Mouse (Mus musculus) embryonic fibroblast, embryonic 13.5 days (primary cell): ENCODE results near the gene Zfp131. TPM values are rescaled to one million over a fixed set of nuclear protein-coding genes. Genes with fewer than 3 reads are reported as not detected.
"Not testable (repeated sequence)": the region's sequence is repeated elsewhere in the genome, so short reads cannot be mapped to it uniquely, and the experiment has no call there.

Source experiments
- H3K27ac ChIP-seq: 2 replicates; pipeline ENCODE4 v1.5.1; 2012; ENCODE audit warnings: low read length, control low read depth, inconsistent platforms; ENCODE audit not compliant: insufficient read depth
- H3K4me1 ChIP-seq: 2 replicates; pipeline ENCODE4 v1.6.1; 2011; ENCODE audit warnings: low read length; ENCODE audit not compliant: control insufficient read depth, insufficient read depth
- H3K4me3 ChIP-seq: 2 replicates; pipeline ENCODE4 v1.5.1; 2011; ENCODE audit warnings: mild to moderate bottlenecking, control low read depth, low read length; ENCODE audit not compliant: insufficient read depth
- CTCF ChIP-seq: IDR thresholded peaks from 2 replicates; pipeline ENCODE4 v1.5.1; 2011; ENCODE audit warnings: mild to moderate bottlenecking, control low read depth, low read length, moderate library complexity, borderline replicate concordance; ENCODE audit not compliant: insufficient read depth
- POLR2A ChIP-seq: IDR thresholded peaks from 2 replicates; pipeline ENCODE4 v1.6.1; 2011; ENCODE audit warnings: low read depth, mild to moderate bottlenecking, control low read depth, low read length, moderate library complexity
- polyA plus RNA-seq: library from polyadenylated mRNA; stranded (reverse); fragments of >200 nt; gene quantifications from 2 replicates; pipeline ENCODE4 v1.2.4, GENCODE M21; 2011; ENCODE audit warnings: low read depth; ENCODE audit not compliant: missing spikeins, insufficient read length

Gene Zfp131
- 57.8 and 64.5 TPM in 2 replicates for polyA plus RNA-seq

DNA sequence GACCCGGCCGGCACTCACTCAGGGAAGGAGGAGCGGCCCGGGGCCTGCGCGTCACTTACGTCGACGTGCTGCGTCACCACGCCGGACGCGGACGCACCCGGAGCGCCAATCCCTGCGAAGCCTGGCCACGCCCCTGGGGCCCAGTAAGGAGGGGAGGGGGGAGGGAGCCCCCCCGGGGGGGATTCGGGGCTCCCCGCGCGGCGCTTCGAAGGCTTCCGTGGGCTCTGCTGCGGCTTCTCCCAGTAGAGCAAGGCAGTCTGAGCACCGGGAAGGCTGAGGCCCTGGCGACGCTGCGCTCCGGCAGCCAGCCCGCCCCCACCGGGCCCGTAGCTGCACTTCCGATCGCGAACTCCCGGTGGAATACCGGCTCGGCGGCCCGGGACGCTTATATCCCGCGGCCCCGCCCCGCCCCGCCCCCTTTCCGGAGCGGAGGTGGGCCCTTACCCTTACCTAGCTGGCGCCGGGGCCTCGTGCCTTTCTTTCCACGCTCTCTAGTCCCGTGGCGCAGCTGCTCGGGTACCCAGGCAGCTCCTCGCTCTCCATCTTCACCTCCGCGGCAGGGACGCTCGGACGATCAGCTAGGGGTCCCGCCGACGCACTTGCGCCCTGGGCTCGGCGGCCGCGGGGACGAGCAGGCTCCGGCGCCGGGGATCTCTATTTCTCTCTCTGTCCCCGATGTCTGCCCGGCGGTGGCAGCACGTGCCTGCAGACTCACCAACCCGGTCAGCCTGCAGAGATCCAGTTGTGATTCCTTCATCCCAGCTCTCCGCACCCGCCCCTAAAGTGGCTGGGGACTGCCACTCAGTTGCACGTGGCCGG, at the start of gene Zfp131:
Gene Zfp131, minus strand, starts transcription at position 129 of the 819 bp plus-strand sequence.
- H3K4me3 ChIP-seq, result peak within 1 kb of the TSS; percentile 82
- TF ChIP-seq CTCF (no peak), POLR2A (peak; percentile 76; the same call in 1 of the 2 replicates)
- H3K4me1 ChIP-seq, result no peaks in the 10 kb centered on the region
- peak within 1 kb of the TSS; percentile 90 for H3K27ac ChIP-seq

DNA sequence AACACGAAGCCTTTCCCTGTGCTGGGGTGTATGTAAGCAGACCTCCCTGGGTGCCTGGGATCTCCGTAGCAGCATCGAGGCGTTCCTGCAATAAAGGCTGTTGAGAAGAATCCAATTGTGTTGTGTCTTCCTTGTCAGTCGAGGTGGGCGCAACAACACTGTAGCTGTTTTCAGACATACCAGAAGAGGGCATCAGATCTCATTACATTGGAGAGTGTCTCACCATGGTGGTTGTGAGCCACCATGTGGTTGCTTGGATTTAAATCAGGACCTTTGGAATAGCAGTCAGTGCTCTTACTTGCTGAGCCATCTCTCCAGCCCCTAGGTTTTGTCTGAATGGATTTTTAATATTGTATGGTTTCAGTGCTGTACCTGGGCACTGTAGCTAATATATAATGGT, 49.3 kb upstream of the Zfp131 start:
- not testable (repeated sequence) for H3K4me1 ChIP-seq, H3K4me3 ChIP-seq, H3K27ac ChIP-seq

DNA sequence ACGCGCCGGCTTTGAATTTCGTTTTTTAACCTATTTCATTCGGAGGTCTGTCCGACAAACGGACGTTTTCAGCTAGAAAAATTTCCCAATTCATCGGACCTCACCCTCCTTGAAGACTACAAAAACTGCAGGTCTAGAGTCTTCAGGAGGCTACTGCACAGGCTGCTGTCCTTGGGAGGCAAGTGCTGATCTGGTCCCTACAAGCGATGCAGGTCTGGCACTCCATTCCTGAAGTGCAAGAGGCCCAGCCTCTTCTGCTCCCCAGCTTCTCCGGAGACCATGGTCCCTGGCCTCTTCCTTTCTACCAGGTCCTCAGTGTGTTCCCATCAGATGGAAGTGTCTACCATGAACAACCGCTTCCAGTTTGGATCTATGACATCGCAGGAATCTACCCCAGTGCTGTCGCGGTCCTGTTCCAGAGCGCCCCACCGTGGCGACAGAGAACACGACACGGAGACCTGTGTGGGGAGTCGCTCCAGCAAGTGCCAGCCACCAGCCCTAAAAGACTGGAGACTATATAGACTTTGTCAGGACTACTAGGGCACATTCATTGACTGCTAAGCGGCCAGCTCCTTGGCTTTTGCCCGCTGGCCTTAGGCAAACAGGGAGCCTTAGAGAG, 47.1 kb upstream of the Zfp131 start:
- H3K27ac ChIP-seq, H3K4me3 ChIP-seq, H3K4me1 ChIP-seq: not testable (repeated sequence)

DNA sequence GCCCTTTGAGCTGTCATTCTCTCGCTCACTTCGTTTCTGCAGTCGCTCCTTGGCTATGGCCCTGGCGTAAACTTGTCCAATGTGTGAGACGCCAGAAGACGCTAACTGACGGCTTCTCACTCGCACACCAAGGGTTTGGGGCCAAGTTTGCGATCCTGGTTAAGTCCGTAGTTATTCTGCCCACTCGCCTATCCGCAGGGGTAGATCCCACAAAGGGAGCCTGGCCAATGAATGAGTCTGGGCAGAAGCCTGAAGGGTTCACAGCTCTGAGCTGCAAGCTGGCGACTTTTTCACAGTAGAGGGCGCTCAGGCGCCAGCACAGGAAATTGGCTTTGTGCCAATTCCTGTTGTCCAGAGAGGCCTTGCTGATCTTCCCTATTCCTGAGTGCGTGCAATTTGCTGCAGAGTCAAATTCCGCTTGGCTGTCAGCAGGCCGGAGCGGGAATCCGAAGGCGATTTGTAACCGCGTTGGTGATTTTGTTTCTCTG, 45.7 kb upstream of the Zfp131 start:
- not testable (repeated sequence) for H3K27ac ChIP-seq, H3K4me3 ChIP-seq, H3K4me1 ChIP-seq

DNA sequence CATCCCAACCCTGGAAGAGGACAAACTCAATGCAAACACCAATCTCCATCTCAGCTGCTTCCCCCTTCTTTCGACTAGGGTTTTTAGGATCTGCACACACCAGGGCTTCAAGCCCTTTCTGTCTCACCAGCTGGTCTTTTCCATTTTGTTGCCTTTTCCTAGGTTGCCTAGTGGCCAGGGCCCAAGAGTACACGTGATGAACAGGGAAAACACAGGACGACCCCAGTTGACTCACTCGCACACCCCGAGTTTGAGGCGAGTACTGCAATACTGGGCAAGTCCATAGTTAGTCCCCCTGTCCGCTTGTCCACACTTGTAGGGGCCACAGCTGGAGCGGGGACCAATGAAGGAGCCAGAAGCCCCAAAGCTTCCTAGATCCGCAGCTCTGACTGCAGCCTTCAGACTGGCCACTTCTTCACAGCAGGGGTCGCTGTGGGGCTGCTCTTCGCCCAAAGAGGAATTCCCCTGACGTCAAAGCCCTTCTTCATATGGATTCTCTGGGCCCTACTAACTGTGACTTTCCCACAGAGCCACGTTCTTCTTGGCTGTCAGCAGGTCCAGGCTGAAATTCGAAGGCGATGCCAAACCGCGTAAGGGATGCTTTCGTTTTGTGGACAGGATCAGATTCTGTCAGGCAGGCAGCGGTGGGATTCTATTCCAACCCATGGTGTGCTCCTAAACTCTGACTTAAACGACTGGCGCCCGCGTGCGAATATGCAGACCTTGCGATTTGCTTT, 44.8 kb upstream of the Zfp131 start, which contains the start of gene D13Ertd608e:
Gene D13Ertd608e, plus strand, starts transcription at position 687 of the 737 bp plus-strand sequence.
- not testable (repeated sequence) for H3K4me3 ChIP-seq, H3K27ac ChIP-seq, H3K4me1 ChIP-seq

DNA sequence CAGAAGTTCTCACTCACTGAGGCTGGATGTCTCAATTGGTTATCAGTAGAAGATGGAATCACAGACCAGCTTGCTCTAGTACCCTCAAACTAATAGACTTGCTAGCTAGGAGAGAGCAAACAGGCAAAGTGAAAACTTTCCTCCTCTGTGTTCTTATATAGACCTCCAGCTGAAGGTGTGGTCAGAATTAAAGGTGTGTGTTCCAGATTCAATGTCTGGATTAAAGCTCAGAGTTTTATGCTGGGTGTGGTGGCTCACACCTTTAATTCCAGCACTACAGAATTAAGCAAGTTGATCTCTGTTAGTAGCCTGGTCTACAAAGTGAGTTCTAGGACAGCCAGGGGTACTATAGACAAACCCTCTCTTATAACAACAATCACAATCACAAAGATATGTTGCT, 39.4 kb upstream of the Zfp131 start, which contains the start of gene AF067063:
Gene AF067063, minus strand, starts transcription at position 101 of the 400 bp plus-strand sequence.
- H3K4me1 ChIP-seq, H3K4me3 ChIP-seq, H3K27ac ChIP-seq: not testable (repeated sequence)

DNA sequence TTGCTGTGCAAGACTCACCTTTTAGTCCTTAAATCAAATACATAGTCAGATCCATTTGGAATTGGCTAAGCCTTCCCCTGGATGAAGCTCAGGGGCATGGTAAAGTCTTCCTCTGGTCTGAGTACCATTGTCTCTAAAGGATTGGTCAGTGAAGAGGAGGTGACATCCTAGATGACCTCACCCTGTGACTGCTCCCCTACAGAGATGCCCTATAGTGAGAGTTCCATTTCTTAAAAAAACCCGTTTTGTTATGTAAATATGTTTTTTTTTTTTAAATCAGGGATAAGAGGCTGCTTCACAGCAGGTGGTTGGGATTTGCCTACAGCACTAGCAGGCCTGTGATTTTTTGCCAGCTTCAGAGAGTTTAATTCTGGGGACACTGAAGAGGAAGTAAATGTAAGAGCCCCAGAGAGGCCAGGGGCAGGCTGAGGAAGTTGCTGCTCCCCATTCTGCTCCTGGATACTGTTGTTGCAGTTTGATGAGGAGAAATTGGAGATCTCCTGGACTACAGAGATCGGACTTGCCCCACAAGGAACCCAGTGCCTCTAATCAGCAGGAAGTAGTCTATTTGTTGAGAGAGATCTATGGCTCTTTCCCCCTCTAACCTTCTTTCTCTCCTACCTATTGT, 27.0 kb upstream of the Zfp131 start:
- Histone ChIP-seq H3K4me3 (no peak overlapping the region), H3K4me1 (no peaks in the 10 kb centered on the region), H3K27ac (no peak overlapping the region)
- TF ChIP-seq CTCF, result no peak
- no peak for TF ChIP-seq POLR2A

DNA sequence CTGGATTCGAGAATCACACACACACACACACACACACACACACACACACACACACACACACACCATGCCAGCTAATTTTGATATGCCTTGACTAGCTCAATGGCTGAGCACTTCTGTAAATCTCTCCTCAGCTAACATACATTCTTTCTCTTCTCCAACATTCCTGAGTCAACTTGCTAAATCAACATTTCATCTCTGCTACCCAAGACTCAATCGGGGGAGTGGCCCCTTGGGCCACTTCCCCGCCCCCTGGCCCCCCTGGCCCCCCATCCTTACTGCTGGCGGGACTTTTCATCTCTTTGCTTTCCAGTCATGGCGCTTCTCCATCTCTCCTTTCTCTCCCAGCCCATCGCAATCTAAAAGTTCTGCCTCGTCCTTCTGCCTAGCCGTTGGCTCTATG, 26.1 kb upstream of the Zfp131 start:
- TF ChIP-seq POLR2A, result no peak
- TF ChIP-seq CTCF, result no peak
- Histone ChIP-seq H3K4me3 (no peak overlapping the region), H3K27ac (no peak overlapping the region), H3K4me1 (no peaks in the 10 kb centered on the region)

DNA sequence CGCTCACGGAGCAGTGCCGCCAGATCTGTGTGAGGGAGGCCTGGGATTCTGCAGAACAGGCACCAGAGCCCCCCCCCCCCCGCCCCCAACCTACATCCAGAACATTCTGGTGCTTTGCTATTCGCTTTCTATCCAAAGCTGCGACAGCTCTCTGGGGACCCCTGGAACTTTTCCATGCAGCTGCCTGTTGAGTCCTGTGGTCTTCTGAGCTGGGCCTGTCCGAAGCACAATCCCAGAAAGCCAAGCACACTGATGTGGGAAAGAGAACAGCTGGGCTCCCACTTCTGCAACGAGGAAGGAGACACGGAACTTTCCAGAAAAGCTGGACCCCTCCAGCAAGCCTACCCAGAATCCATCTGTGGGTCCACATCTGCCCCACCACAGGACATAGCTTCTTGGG, 19.3 kb upstream of the Zfp131 start:
- Histone ChIP-seq H3K4me3 (no peak overlapping the region), H3K4me1 (no peaks in the 10 kb centered on the region), H3K27ac (no peak overlapping the region)
- no peak for TF ChIP-seq CTCF
- no peak for TF ChIP-seq POLR2A

DNA sequence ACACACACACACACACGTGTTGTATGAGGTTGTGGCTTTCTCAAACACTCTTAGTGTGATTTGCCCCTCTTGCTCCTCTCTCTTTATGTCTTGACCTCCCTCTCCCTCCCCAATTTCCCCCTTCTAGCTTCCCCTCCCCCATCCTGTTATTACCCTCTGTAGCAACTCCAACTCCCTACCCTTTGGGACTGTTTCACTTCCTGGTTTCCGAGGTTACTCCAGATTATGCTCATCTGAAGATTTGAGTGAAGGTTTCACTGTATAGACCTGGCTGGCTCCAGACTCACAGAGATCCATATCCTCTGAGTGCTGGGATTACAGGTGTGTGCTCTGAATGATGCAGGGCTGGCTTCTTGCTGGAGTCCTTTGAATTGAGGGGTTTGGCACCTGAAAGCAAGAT, 18.2 kb upstream of the Zfp131 start:
- Histone ChIP-seq H3K27ac (no peak overlapping the region), H3K4me3 (no peak overlapping the region)
- TF ChIP-seq CTCF, result no peak
- no peak for TF ChIP-seq POLR2A

More for the DNA sequence above, 18.2 kb upstream of the Zfp131 start:
- no peaks in the 10 kb centered on the region for H3K4me1 ChIP-seq
